Mouse (Mus musculus) effector memory CD4-positive, alpha-beta T cell, adult 7 months (primary cell): Measurements from ENCODE around the gene Mrpl36. TPM values are rescaled to one million over a fixed set of nuclear protein-coding genes. Genes with fewer than 3 reads are reported as not detected.

ENCODE experiments used
- polyA plus RNA-seq: library from polyadenylated mRNA; unstranded; fragments of 100-300 nt; shearing (Covaris generic); gene quantifications from one replicate; pipeline ENCODE4 v1.2.1, GENCODE M21; 2017

The Mrpl36 gene
- 51.6 TPM for polyA plus RNA-seq

DNA sequence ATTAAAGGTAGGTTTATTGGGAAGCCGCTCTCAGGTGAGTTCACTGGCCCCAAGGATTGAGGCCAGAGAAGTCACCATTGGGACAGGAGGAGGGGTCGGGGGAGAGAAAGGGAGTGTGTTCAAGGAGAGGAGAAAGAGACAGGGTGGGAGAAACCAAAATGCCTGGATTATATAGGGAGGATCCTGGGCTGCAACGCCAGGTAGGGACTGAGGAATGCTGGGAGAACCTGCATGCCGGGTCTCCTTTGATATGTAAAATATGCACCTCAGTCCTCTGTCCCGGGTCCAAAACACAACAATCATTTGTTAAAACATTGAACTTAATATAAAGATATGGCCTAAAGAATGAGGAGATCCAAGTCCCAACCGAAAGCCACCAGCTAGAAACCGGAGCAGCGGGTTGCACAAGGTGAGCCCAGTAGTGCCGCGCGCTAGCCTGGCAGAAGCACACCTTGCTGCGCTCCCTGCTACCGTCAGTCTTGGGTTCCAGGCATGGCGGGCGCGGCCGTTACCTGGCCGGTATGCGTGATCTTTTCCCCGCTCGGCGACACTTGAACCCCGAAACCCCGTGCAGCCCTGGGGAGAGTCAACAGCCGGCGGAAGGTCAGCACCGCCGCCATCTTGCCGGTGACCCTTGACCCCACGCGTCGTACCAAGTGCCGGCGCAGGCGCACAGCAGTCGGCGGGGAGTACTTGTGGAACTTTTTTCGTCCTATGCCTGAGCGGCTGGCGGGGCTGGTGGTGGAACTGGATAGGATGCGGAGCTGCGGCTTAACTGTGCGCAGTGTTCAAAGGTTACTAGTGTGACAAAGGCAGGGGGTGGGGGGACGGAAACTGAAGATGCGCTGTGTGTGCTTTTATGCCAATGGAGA, at the start of gene Mrpl36, which contains the start of gene Ndufs6:
Mrpl36 (plus strand) TSS at position 687 of the 872 bp plus-strand sequence.
Ndufs6 (minus strand) TSS at position 716 of the 872 bp plus-strand sequence.

Other genes starting within 250 kb of the Mrpl36 start
- gene Irx4, start 68.0 kb upstream of the Mrpl36 start, polyA plus RNA-seq = 0.16 TPM
- gene Ndufs6, start within 50 bp of the Mrpl36 start, polyA plus RNA-seq = 119 TPM
- 25.6 TPM for gene Lpcat1, start 138.7 kb downstream of the Mrpl36 start, polyA plus RNA-seq
- 0.18 TPM for gene Slc6a3, start 208.2 kb downstream of the Mrpl36 start, polyA plus RNA-seq